Mouse (Mus musculus) stomach, postnatal 0 days (tissue): ENCODE measurements around the gene Gm21836.

Experiments
- CTCF ChIP-seq: IDR thresholded peaks from 2 replicates; pipeline ENCODE4 v1.5.1; 2016; ENCODE audit warnings: antibody characterized with exemption, low read depth, mild to moderate bottlenecking, moderate library complexity
- EP300 ChIP-seq: optimal IDR thresholded peaks from 2 replicates; pipeline ENCODE3; 2016; ENCODE audit warnings: antibody characterized with exemption

- no peak for TF ChIP-seq EP300
- no peak for TF ChIP-seq CTCF
Measured at GRCm38 (mm10) chr9:124475689-124476088, 17.9 kb downstream of the Gm21836 start.
